Mouse (Mus musculus) limb, embryonic 15.5 days (tissue): ENCODE results near the gene Sv2c. TPM values are rescaled to one million over a fixed set of nuclear protein-coding genes. Genes with fewer than 3 reads are reported as not detected.
A peak's percentile ranks its signal among the peaks of the same experiment; 100 is the strongest.

ENCODE experiments used
- ATAC-seq: fragments of 200-750 bp; cut with Nextera tagmentation; 2 replicates; pipeline ENCODE4 v1.8.0; 2017; ENCODE audit warnings: low read depth, moderate TSS enrichment; ENCODE audit not compliant: insufficient number of reproducible peaks, low FRiP score, low TSS enrichment
- H3K27ac ChIP-seq: fragments of 300-500 bp; sonication (generic); 2 replicates; pipeline ENCODE4 v1.5.1; 2015; ENCODE audit warnings: moderate library complexity, mild to moderate bottlenecking, inconsistent platforms
- H3K27me3 ChIP-seq: fragments of 300-500 bp; sonication (generic); 2 replicates; pipeline ENCODE4 v1.6.1; 2015; ENCODE audit warnings: inconsistent platforms
- H3K36me3 ChIP-seq: fragments of 300-500 bp; sonication (generic); 2 replicates; pipeline ENCODE4 v1.6.1; 2015; ENCODE audit warnings: inconsistent platforms
- H3K4me1 ChIP-seq: fragments of 300-500 bp; sonication (generic); 2 replicates; pipeline ENCODE4 v1.6.1; 2015; ENCODE audit warnings: inconsistent platforms
- H3K4me2 ChIP-seq: fragments of 300-500 bp; sonication (generic); 2 replicates; pipeline ENCODE4 v1.6.1; 2015; ENCODE audit warnings: mild to moderate bottlenecking, inconsistent platforms
- H3K4me3 ChIP-seq: fragments of 300-500 bp; sonication (generic); 2 replicates; pipeline ENCODE4 v1.5.1; 2015; ENCODE audit warnings: mild to moderate bottlenecking, inconsistent platforms
- H3K9ac ChIP-seq: fragments of 300-500 bp; sonication (generic); 2 replicates; pipeline ENCODE4 v1.6.1; 2015; ENCODE audit warnings: inconsistent platforms
- H3K9me3 ChIP-seq: fragments of 300-500 bp; sonication (generic); 2 replicates; pipeline ENCODE4 v1.6.1; 2016; ENCODE audit warnings: inconsistent platforms
- WGBS: fragments of 180-500 bp; shearing (Covaris S2); methylation state at CpG from one replicate; pipeline ENCODE4 v1.1.7; 2015; 5-methylcytosine and 5-hydroxymethylcytosine counted together
- polyA plus RNA-seq: library from polyadenylated mRNA; unstranded; fragments of >200 nt; fragmentation: Nextera tagmentation; extraction: Ambion mirVana; gene quantifications from 2 replicates; pipeline ENCODE4 v1.2.1, GENCODE M21; 2015

Gene Sv2c
- polyA plus RNA-seq, 1 experiment from 2014 or later: 1.3 TPM

DNA sequence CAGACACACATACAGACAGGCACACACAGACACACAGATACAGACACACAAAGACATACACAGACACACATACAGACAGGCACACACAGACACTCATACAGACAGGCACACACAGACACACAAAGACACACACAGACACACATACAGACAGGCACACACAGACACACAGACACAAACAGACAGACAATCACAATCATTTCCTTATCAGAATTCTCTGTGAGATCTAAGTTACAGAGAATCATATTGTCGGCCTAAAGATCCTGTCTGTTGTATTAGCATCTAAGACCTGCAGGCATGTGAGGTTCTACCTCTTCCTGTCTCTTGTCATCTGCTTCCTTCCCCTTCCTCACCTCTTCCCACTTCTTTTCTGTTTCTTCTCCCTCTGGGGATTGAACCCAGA lies 168.7 kb downstream of the Sv2c start:
- H3K4me2 ChIP-seq: no peak overlapping the region
- H3K9ac ChIP-seq: no peak overlapping the region
- WGBS: 92% methylated on average over 1 of the region's 1 CpGs
- H3K36me3 ChIP-seq: no peaks in the 10 kb centered on the region
- no peak overlapping the region for H3K27ac ChIP-seq
- no peak overlapping the region for H3K4me3 ChIP-seq
- no peaks in the 10 kb centered on the region for H3K27me3 ChIP-seq
- H3K4me1 ChIP-seq: peaks cover 11% of the 10 kb centered on the region
- H3K9me3 ChIP-seq: no peaks in the 10 kb centered on the region
- ATAC-seq: no peak

DNA sequence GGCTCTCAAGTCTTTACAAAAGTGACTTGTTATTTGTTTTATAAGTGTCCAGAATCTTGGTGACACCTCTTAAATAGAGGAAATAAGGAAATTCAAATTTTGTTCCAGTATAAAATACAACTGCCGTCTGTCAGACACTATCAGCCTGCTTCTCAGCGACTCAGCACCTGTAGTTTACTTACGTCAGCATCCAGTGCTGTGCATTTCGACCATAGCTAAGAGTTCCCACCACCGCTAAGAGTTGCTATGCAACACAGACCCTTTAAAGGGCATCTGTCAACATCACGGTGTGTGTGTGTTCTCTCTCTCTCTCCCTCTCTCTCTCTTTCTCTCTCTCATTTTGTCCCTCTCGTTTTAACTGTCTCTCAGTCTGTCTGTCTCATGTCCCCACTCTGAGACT lies 170.5 kb downstream of the Sv2c start:
- 39% methylated on average over 7 of the region's 7 CpGs for WGBS
- H3K4me3 ChIP-seq: peak overlapping the region; percentile 44; the same call in 1 of the 2 replicates
- H3K36me3 ChIP-seq: no peaks in the 10 kb centered on the region
- H3K27me3 ChIP-seq: no peaks in the 10 kb centered on the region
- no peak overlapping the region for H3K9ac ChIP-seq
- H3K4me2 ChIP-seq: peak overlapping the region; percentile 76
- no peak overlapping the region for H3K27ac ChIP-seq
- peaks cover 11% of the 10 kb centered on the region for H3K4me1 ChIP-seq
- H3K9me3 ChIP-seq: no peaks in the 10 kb centered on the region
- no peak for ATAC-seq

DNA sequence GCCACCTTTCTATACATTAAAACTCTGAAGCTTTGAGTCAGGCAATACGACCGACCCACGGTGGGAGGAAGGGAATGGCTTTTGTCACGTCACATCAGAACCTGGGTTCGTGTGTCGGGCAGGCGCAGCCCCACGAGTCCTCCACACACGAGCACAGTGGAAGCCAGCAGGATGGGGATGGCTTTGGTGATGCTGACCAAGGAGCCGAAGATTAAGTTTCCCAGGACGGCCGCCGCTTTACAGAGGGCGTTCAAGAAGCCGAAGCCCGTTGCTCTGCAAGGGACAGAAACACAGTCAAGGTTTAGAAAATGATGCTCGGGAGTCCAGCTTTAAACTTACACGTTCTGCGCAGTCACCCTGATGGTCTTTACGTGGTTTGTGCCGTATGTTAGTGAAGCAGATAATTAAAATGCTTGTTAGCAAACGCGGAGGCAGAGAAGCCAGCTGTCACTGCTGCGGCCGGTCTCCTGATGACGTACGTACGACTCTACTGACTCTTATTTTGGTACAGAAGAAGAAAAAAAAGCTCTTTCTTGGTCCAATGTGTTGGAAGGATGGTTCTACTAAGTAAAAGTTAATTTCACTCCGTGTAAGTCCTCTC lies 171.1 kb downstream of the Sv2c start:
- no peak for ATAC-seq
- peak overlapping the region; percentile 76 for H3K4me2 ChIP-seq
- H3K27me3 ChIP-seq: no peaks in the 10 kb centered on the region
- peak overlapping the region; percentile 44 for H3K4me3 ChIP-seq
- peaks cover 11% of the 10 kb centered on the region for H3K4me1 ChIP-seq
- 0 out of 2 replicates have a peak overlapping the region, but pooled peaks have one; percentile 22 for H3K27ac ChIP-seq
- H3K9ac ChIP-seq: 0 out of 2 replicates have a peak overlapping the region, but pooled peaks have one; percentile 39
- no peaks in the 10 kb centered on the region for H3K9me3 ChIP-seq
- no peaks in the 10 kb centered on the region for H3K36me3 ChIP-seq
- 13% methylated on average over 29 of the region's 29 CpGs for WGBS

DNA sequence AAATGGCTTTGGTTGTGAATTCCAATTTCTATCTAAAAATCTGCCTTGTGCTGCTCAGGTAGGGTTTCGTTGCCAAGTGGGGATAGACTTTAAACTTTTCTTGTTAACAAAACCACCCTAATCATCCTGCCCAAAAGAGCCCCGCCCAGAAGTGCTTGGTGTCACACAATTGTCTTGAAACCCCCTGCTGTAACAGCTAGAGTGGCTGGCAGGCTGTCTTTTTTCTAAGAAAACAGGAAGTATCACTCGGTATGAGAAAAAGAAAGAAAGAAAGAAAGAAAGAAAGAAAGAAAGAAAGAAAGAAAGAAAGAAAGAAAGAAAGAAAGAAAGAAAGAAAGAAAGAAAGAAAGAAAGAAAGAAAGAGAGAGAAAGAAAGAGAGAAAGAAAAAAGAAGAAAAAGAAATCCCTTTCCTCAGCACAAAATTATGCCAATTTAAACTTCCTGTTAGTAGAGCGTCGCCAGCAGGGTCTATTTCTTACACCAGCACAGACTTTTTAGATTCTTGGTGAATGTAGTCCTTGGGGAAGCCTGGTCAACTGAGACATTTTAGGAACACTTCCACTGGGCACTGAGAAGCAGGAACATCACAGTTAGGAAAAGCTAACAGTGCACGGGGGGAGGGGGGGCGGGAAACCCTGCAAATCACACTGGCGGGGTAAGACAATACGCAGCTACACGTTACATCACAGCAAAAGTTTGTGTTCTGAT lies 171.7 kb downstream of the Sv2c start:
- H3K27ac ChIP-seq: no peak overlapping the region; the same call in 1 of the 2 replicates
- peak overlapping the region; percentile 76 for H3K4me2 ChIP-seq
- ATAC-seq: no peak
- 5% methylated on average over 10 of the region's 10 CpGs for WGBS
- H3K27me3 ChIP-seq: no peaks in the 10 kb centered on the region
- H3K4me3 ChIP-seq: peak overlapping the region; percentile 44
- no peaks in the 10 kb centered on the region for H3K9me3 ChIP-seq
- H3K36me3 ChIP-seq: no peaks in the 10 kb centered on the region
- H3K9ac ChIP-seq: no peak overlapping the region
- H3K4me1 ChIP-seq: peaks cover 11% of the 10 kb centered on the region

DNA sequence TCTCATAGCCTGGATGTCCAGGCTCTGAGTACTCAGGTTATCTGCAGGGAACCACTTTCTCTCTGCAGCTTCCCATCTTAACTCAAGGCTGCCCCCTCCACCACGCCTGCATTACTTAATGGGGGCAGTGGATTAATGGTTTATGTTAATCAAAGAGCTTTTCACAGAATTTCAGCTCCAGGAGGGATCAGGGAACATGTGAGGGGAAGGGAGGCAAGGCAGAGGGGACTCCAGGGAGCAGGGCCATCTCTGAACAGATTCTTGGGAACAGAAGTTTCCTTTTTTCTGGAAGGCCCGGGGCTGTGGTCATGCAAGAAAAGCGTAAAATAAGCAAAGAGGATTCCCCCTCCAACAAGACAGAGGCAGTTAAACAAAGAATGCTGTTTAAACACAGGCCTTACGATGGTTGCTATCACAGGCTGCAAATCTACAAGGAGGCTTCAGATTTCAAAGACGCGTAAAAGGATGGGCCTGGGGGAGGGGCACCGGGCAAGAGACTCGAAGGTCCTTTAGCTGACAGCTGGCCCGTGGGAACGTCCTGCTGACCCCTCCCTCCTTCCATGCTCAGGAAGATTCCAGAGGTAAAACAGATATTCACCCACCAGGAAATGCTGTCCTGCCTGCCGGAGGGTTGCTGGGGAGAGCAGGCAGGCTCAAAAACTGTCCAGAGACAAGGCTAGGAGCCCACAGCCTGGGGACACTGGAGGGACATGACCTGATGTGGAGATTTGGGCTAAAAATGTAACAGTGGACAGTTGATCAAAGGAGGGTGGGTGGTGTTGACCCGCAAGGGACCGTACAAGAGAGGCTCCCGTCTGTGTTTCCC lies 172.5 kb downstream of the Sv2c start:
- Histone ChIP-seq H3K27me3 (no peaks in the 10 kb centered on the region), H3K4me1 (peaks cover 11% of the 10 kb centered on the region), H3K9ac (no peak overlapping the region), H3K9me3 (no peaks in the 10 kb centered on the region), H3K4me3 (peak overlapping the region; percentile 9; the same call in 1 of the 2 replicates), H3K36me3 (no peaks in the 10 kb centered on the region), H3K27ac (no peak overlapping the region), H3K4me2 (peak overlapping the region; percentile 30)
- no peak for ATAC-seq
- 17% methylated on average over 14 of the region's 14 CpGs for WGBS

DNA sequence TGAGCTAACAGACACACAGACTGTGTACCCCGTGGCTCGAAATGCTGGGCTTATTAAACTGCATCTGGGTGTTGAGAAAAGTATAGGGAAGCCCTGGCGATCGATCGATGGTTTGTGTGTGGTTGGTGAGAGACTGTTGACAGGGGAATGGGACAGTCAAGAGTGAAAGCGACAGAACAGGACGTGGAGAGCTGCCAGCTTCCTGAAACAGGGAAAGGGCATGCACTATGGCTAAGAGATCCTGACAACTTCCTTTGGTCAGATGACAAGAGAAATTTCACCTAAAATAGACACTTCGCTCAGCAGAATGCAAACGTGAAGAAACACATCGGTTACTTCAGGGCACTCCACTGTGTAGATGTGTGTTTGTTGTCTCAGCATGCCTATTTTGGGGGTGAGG lies 175.2 kb downstream of the Sv2c start:
- no peak for ATAC-seq
- Histone ChIP-seq H3K4me2 (no peak overlapping the region), H3K9me3 (no peaks in the 10 kb centered on the region), H3K27ac (no peak overlapping the region), H3K4me1 (peaks cover 11% of the 10 kb centered on the region), H3K36me3 (no peaks in the 10 kb centered on the region), H3K9ac (no peak overlapping the region), H3K27me3 (no peaks in the 10 kb centered on the region), H3K4me3 (no peak overlapping the region)
- WGBS: 78% methylated on average over 10 of the region's 10 CpGs

DNA sequence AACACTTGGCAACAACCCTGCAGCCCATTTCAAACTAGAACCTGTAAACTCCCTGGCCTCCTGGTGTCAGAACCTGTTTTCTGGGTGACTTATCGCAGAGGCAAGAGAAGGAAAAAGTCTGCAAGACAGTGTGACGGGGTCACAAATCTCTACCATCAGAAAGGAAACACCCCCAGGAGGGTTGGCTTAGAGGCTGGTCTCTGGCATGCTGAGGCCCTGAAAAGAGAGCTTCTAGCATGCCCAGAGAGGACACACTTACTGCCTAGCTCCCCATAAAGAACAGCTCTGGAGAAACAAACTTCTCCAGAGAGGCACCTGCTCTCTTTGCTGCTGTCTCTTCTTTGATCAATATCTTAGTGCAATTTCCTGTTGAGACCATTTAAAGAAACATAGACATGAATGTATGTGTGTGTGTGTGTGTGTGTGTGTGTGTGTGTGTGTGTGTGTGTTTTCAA lies 176.0 kb downstream of the Sv2c start:
- Histone ChIP-seq H3K27ac (no peak overlapping the region), H3K4me2 (no peak overlapping the region), H3K4me1 (peaks cover 11% of the 10 kb centered on the region), H3K9ac (no peak overlapping the region), H3K9me3 (no peaks in the 10 kb centered on the region), H3K36me3 (no peaks in the 10 kb centered on the region), H3K4me3 (no peak overlapping the region), H3K27me3 (no peaks in the 10 kb centered on the region)
- 72% methylated on average over 2 of the region's 2 CpGs for WGBS
- ATAC-seq: no peak

DNA sequence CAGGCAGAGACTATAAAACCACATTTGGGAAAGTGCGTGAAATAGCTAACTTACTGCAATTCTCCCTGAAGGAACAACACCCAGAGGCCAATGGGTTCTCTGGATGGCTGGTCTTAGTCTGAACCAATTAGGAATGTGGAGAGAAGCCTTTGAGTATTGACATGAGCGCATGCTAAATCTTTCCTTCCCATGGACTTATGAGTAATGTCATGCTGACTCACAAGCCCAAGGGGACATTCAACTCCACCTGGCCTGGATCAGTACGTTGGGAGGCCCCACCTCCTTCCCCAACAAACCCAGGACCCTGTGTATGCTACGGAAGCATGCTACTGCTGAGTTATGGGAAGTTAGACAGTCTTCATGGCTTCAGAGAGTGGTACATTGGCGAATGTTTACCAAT lies 177.2 kb downstream of the Sv2c start:
- no peaks in the 10 kb centered on the region for H3K27me3 ChIP-seq
- no peak overlapping the region for H3K4me2 ChIP-seq
- peaks cover 12% of the 10 kb centered on the region for H3K4me1 ChIP-seq
- no peak overlapping the region for H3K27ac ChIP-seq
- H3K4me3 ChIP-seq: no peak overlapping the region
- H3K9ac ChIP-seq: no peak overlapping the region
- no peaks in the 10 kb centered on the region for H3K9me3 ChIP-seq
- WGBS: 54% methylated on average over 5 of the region's 5 CpGs
- H3K36me3 ChIP-seq: no peaks in the 10 kb centered on the region
- ATAC-seq: no peak

DNA sequence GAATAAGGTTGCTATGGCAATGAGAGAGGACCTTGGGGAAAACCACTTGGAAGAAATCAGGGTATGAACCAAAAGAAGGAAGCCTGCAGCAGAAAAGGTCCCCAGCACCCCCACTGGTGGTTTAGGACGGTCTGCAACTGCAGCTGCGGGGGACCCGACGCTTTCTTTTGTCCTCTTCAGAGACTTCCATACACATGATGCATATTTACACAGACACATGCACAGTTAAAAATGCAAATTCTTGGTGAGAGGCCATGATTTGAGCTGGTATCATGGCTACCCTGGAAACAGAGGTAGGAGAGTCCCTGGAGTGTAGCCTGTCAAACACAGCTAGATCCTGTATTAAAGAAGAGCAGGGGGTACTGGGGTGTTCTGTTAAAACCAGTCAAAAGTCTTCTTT lies 178.7 kb downstream of the Sv2c start:
- Histone ChIP-seq H3K9ac (no peak overlapping the region), H3K36me3 (no peaks in the 10 kb centered on the region), H3K27me3 (no peaks in the 10 kb centered on the region), H3K4me1 (0 out of 2 replicates have a peak, but pooled peaks cover 4% of the 10 kb centered on the region), H3K4me2 (no peak overlapping the region), H3K27ac (no peak overlapping the region), H3K4me3 (no peak overlapping the region), H3K9me3 (no peaks in the 10 kb centered on the region)
- 79% methylated on average over 4 of the region's 4 CpGs for WGBS
- no peak for ATAC-seq

DNA sequence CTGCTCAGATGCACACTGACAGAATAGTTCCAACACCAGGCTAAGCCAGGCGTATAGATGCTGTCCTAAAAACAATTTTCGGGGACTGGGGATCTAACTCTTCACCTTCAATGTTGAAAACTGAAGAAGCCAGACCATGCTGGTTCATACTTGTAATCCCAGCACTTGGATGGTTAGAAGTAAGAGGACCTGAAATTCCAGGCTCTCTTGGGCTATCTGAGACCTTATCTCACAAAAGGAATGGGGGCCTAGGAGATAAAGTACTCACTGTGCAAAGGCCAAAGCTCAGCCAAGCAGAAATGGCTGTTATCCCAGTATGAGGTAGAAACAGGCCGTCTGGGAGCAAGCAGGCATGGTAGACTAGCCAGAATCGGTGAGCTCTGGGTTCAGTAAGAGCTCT lies 180.1 kb downstream of the Sv2c start:
- H3K4me1 ChIP-seq: 0 out of 2 replicates have a peak, but pooled peaks cover 4% of the 10 kb centered on the region
- no peaks in the 10 kb centered on the region for H3K27me3 ChIP-seq
- no peak for ATAC-seq
- no peaks in the 10 kb centered on the region for H3K36me3 ChIP-seq
- H3K4me2 ChIP-seq: no peak overlapping the region
- 75% methylated on average over 4 of the region's 4 CpGs for WGBS
- H3K4me3 ChIP-seq: no peak overlapping the region
- H3K27ac ChIP-seq: no peak overlapping the region
- no peaks in the 10 kb centered on the region for H3K9me3 ChIP-seq
- H3K9ac ChIP-seq: no peak overlapping the region

DNA sequence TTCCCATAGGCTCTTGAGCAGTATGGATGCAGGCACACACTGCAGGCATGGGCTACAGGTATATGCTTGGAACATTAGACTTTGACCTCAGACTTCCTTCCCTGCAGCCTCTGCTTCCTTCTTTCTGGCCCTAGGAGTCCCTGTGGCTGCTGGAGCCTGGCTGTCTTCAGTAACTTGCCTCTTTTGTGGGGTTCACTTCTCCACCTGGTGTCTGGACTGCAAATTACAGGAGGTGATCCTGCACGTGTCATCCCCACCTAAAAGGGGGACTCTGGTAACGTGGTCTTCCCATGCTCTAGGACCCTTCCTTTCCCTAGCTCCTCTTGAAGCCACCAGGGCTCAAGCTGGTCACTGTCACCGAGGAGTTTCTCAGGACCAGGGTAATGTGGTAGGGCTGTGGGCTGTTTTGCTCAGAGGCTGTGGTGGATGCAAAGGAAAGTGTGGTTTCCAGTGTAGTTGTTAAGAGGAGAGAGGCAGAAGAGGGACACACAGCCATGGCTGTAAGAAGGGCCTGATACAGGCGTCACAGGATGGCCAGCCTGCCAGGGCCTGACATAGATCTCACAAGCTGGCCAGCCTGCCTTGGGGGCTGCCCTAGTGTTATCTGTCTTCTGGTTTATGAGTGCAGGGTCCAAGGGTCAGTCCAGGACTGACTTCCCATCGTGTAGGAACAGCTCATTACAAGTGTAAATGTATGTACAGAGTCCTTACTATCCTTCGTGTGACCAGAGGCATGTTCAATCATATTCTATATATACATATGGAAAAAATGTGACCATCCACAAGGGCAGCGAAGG lies 181.1 kb downstream of the Sv2c start:
- H3K9ac ChIP-seq: no peak overlapping the region
- no peak overlapping the region for H3K27ac ChIP-seq
- no peak overlapping the region for H3K4me3 ChIP-seq
- H3K4me1 ChIP-seq: 0 out of 2 replicates have a peak, but pooled peaks cover 4% of the 10 kb centered on the region
- H3K4me2 ChIP-seq: no peak overlapping the region
- no peak for ATAC-seq
- H3K36me3 ChIP-seq: no peaks in the 10 kb centered on the region
- H3K9me3 ChIP-seq: no peaks in the 10 kb centered on the region
- 59% methylated on average over 7 of the region's 7 CpGs for WGBS
- no peaks in the 10 kb centered on the region for H3K27me3 ChIP-seq
